Mouse (Mus musculus): Measurements from ENCODE around the gene Rep15.
A peak's percentile ranks its signal among the peaks of the same experiment; 100 is the strongest.

Rep15 gene

GRCm38 (mm10) chr6:147032303-147032925 is at the start of gene Rep15:
TSS of gene Rep15 (plus strand) at chr6:147032584.
- DNase-seq (ENCODE audit: low read depth, low spot score) = no peak

- DNase-seq (ENCODE audit: low read depth, low spot score) = no peak
These were observed 47.8 kb upstream of the Rep15 start for GRCm38 (mm10) chr6:146984569-146984968.

- DNase-seq (ENCODE audit: low read depth, low spot score) = peak; percentile 44
These were observed 38.1 kb upstream of the Rep15 start for GRCm38 (mm10) chr6:146994236-146994635.

GRCm38 (mm10) chr6:146995391-146995790 is 37.0 kb upstream of the Rep15 start:
- DNase-seq (ENCODE audit: low read depth, low spot score) = no peak

- no peak for DNase-seq (ENCODE audit: low read depth, low spot score)
These were observed 36.5 kb upstream of the Rep15 start for GRCm38 (mm10) chr6:146995878-146996277.

- no peak for DNase-seq (ENCODE audit: low read depth, low spot score)
These were observed 35.4 kb upstream of the Rep15 start for GRCm38 (mm10) chr6:146997006-146997405.

GRCm38 (mm10) chr6:146998710-146999109 is 33.7 kb upstream of the Rep15 start:
- no peak for DNase-seq (ENCODE audit: low read depth, low spot score)

- no peak for DNase-seq (ENCODE audit: low read depth, low spot score)
These were observed 33.1 kb upstream of the Rep15 start for GRCm38 (mm10) chr6:146999302-146999701.

- DNase-seq (ENCODE audit: low read depth, low spot score) = no peak
These were observed 32.6 kb upstream of the Rep15 start for GRCm38 (mm10) chr6:146999755-147000154.

- DNase-seq (ENCODE audit: low read depth, low spot score) = no peak
These were observed 24.2 kb upstream of the Rep15 start for GRCm38 (mm10) chr6:147008148-147008547.

- DNase-seq (ENCODE audit: low read depth, low spot score) = no peak
These were observed 22.0 kb upstream of the Rep15 start for GRCm38 (mm10) chr6:147010358-147010757.

- DNase-seq (ENCODE audit: low read depth, low spot score) = no peak
These were observed 21.4 kb upstream of the Rep15 start for GRCm38 (mm10) chr6:147010811-147011520.

- DNase-seq (ENCODE audit: low read depth, low spot score) = no peak
These were observed 20.8 kb upstream of the Rep15 start for GRCm38 (mm10) chr6:147011555-147011954.

GRCm38 (mm10) chr6:147011977-147012376 is 20.4 kb upstream of the Rep15 start:
- DNase-seq (ENCODE audit: low read depth, low spot score) = no peak

- no peak for DNase-seq (ENCODE audit: low read depth, low spot score)
These were observed 18.8 kb upstream of the Rep15 start for GRCm38 (mm10) chr6:147013546-147013945.

GRCm38 (mm10) chr6:147017906-147018305 is 14.5 kb upstream of the Rep15 start:
- DNase-seq (ENCODE audit: low read depth, low spot score) = no peak

GRCm38 (mm10) chr6:147018364-147018763 is 14.0 kb upstream of the Rep15 start:
- no peak for DNase-seq (ENCODE audit: low read depth, low spot score)

- no peak for DNase-seq (ENCODE audit: low read depth, low spot score)
These were observed 11.2 kb upstream of the Rep15 start for GRCm38 (mm10) chr6:147021181-147021580.

GRCm38 (mm10) chr6:147022375-147023132 is 9.8 kb upstream of the Rep15 start:
- no peak for DNase-seq (ENCODE audit: low read depth, low spot score)

GRCm38 (mm10) chr6:147023133-147023395 is 9.3 kb upstream of the Rep15 start:
- DNase-seq (ENCODE audit: low read depth, low spot score) = no peak

- no peak for DNase-seq (ENCODE audit: low read depth, low spot score)
These were observed 8.8 kb upstream of the Rep15 start for GRCm38 (mm10) chr6:147023568-147023967.

GRCm38 (mm10) chr6:147024761-147025160 is 7.6 kb upstream of the Rep15 start:
- no peak for DNase-seq (ENCODE audit: low read depth, low spot score)

GRCm38 (mm10) chr6:147028396-147028795 is 4.0 kb upstream of the Rep15 start:
- no peak for DNase-seq (ENCODE audit: low read depth, low spot score)

Measured in embryo, embryonic 11.5 days (tissue).